Mouse (Mus musculus) embryonic fibroblast, embryonic 13.5 days (primary cell): ENCODE measurements around the gene Acot8. TPM values are rescaled to one million over a fixed set of nuclear protein-coding genes. Genes with fewer than 3 reads are reported as not detected.

Experiments
- H3K27ac ChIP-seq: 2 replicates; pipeline ENCODE4 v1.5.1; 2012; ENCODE audit warnings: low read length, control low read depth, inconsistent platforms; ENCODE audit not compliant: insufficient read depth
- H3K4me1 ChIP-seq: 2 replicates; pipeline ENCODE4 v1.6.1; 2011; ENCODE audit warnings: low read length; ENCODE audit not compliant: control insufficient read depth, insufficient read depth
- H3K4me3 ChIP-seq: 2 replicates; pipeline ENCODE4 v1.5.1; 2011; ENCODE audit warnings: mild to moderate bottlenecking, control low read depth, low read length; ENCODE audit not compliant: insufficient read depth
- CTCF ChIP-seq: IDR thresholded peaks from 2 replicates; pipeline ENCODE4 v1.5.1; 2011; ENCODE audit warnings: mild to moderate bottlenecking, control low read depth, low read length, moderate library complexity, borderline replicate concordance; ENCODE audit not compliant: insufficient read depth
- POLR2A ChIP-seq: IDR thresholded peaks from 2 replicates; pipeline ENCODE4 v1.6.1; 2011; ENCODE audit warnings: low read depth, mild to moderate bottlenecking, control low read depth, low read length, moderate library complexity
- polyA plus RNA-seq: library from polyadenylated mRNA; stranded (reverse); fragments of >200 nt; gene quantifications from 2 replicates; pipeline ENCODE4 v1.2.4, GENCODE M21; 2011; ENCODE audit warnings: low read depth; ENCODE audit not compliant: missing spikeins, insufficient read length

Gene Acot8
- polyA plus RNA-seq, 1 experiment, result 12.1 TPM

DNA sequence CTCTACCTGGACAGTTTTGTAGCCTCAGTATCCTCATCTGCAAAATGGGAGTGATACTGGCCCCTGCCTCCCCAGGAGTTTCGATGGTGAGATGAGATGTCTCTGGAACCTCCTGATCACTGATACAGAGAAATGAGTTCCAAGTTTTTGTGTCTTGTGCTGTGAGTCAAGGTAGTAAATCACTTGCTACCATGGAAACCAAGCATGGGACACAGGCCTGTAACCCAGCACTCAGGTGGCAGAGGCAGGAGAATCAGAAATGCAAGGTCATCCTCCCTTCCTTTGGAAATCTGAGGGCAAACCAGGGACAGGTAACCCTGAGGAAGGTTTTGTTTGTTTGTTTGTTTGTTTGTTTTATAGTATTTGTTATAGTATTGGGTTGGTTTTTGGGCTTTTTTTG, 24.4 kb upstream of the Acot8 start:
- H3K27ac ChIP-seq, result no peak overlapping the region
- no peak overlapping the region for H3K4me3 ChIP-seq
- TF ChIP-seq CTCF (no peak), POLR2A (no peak)
- no peaks in the 10 kb centered on the region for H3K4me1 ChIP-seq

DNA sequence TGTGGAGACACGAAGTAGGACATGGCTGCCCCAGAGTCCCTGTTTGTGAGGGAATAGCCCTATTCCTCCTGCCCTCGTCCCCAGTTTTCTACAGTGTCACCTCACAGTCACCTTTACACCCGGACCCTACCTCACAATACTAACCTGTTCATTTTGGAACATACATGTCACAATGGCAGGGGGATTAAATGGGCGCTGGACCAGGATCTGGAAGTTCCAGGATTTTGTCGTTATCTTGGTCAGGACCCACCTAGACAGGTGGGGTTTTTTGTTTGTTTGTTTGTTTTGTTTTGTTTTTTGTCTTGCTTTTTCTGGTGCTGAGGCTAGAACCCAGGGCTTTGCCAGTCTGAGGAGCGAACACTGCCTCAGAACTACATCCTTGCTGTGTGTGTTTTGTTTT, 23.8 kb upstream of the Acot8 start, which contains the start of gene Spata25:
Spata25 (minus strand) TSS at position 101 of the 400 bp plus-strand sequence.
- H3K4me1 ChIP-seq, result no peaks in the 10 kb centered on the region
- no peak within 1 kb of the TSS for H3K4me3 ChIP-seq
- no peak within 1 kb of the TSS for H3K27ac ChIP-seq
- TF ChIP-seq POLR2A, result no peak

DNA sequence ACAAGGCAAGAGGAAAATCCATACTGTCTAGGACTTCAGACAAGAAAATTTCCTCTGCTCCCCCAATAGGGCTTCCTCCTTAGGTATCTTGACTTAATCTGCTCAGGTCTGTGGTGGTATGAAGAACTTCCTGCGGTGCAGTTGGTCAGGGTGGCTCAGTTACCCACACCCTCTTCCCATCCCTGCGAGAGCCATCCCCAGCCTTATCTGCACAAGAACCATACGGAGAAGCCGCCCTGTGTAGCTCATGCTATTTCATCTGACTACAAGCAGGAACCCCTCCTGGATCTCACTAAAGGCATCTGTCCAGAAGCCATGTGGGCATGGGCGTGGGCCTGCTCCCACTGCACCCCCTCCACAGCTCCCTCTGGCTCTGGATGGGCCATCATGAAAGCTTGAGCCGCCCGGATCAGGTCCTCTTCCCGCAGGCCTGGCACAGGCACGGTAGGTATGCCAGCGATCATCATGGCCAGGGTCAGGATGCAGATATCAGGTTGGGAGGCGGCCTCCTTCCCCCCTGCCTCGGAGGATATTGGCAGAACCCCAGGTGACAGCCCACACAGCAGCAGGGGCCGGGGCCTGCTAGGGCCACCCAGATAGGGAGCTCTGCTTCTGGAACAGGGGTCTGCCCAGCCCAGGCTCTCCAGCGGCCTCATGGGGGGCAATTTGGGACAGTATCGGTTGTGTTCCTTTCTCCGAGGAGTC, 22.6 kb upstream of the Acot8 start:
- Histone ChIP-seq H3K4me1 (no peaks in the 10 kb centered on the region), H3K27ac (no peak overlapping the region), H3K4me3 (no peak overlapping the region)
- TF ChIP-seq CTCF (no peak), POLR2A (no peak)

DNA sequence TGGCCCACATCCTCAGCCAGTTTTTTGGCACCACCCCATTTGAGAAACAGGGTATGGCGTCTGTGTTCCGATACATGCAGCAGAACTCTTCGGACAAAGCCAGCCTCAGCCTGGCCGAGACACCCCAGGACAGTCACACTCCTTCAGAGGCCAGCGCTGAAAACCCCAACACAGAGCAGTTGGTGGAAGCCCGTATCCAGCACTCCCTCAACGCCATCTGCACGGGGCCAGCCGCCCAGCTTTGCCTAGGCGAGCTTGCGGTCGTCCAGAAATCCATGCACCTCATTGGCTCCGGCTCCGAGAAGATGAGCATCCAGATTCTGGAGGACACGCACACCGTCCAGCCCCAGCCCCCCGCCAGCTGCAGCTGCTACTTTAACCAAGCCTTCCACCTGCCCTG, 20.8 kb upstream of the Acot8 start:
- no peak overlapping the region for H3K4me3 ChIP-seq
- H3K4me1 ChIP-seq, result no peaks in the 10 kb centered on the region
- no peak for TF ChIP-seq POLR2A
- TF ChIP-seq CTCF, result no peak
- no peak overlapping the region for H3K27ac ChIP-seq

DNA sequence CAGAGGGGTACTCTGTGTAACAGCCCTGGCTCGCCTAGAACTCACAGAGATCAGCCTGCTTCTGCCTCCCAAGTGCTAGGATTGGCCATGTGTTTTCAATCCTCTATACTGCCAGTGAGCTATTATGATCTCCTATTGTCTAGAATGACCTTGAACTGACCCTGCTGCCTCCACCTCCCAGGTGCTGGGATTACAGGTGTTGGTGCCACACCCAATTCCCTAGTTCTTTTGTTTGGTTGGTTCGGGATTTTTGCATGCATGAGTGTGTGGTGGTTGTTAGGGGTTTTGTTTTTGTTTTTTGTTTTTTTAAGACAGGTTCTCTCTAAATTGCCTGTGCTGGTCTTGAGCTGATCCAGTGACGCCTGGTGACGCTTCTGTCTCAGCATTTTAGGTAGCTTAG, 19.3 kb upstream of the Acot8 start:
- no peak for TF ChIP-seq POLR2A
- H3K4me1 ChIP-seq, result no peaks in the 10 kb centered on the region
- no peak overlapping the region for H3K27ac ChIP-seq
- H3K4me3 ChIP-seq, result no peak overlapping the region

DNA sequence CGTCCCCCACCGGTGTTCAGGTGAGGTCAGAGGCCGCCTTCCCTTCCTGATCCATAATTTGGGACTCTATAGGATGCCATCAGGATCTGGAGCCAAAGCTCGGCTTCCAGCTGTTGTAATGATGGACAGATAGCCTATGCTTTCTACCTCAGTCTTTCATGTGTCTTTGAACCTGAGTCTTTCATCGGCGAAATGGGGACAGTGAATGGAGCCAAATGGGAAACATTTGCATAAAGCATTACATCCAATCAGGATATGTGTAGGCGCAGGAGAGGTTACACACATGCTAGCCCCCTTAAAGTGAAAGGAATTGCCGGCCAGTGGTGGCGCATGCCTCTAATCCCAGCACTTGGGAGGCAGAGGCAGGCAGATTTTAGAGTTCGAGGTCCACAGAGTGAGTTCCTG, 18.5 kb upstream of the Acot8 start:
- Histone ChIP-seq H3K4me1 (no peaks in the 10 kb centered on the region), H3K4me3 (peak overlapping the region; percentile 77), H3K27ac (peak overlapping the region; percentile 38)
- TF ChIP-seq CTCF (no peak), POLR2A (no peak)

DNA sequence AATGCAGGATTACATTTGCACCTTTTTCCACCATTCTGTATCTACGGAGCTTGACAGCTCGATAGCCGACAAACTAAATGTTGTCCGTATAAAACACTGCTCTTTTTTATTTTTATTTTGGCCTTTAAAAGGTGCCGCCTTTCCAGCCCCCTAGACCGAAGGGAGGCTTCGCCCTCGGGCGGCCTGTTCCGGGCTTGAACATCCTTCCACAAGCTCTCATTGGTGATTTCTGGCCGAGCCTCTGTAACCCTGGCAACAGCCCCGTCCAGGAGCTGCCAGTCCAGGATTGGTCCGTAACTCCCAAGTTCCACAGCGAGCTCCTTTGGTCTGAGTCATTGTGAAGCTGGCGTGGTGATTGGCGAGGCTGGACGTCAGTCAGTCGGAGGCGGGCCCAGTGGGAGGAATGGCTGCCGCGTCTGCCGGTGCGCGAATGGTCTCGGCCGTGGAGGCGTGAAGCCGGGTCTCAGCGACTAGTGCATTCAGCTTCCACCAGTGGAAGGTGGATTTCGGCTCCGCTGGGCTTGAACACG, 18.0 kb upstream of the Acot8 start, which contains the start of gene Zswim1:
Zswim1 (plus strand) TSS at position 51 of the 530 bp plus-strand sequence.
- peak within 1 kb of the TSS; percentile 38 for H3K27ac ChIP-seq
- no peaks in the 10 kb centered on the region for H3K4me1 ChIP-seq
- peak within 1 kb of the TSS; percentile 77 for H3K4me3 ChIP-seq
- TF ChIP-seq CTCF (no peak), POLR2A (peak; percentile 91)

DNA sequence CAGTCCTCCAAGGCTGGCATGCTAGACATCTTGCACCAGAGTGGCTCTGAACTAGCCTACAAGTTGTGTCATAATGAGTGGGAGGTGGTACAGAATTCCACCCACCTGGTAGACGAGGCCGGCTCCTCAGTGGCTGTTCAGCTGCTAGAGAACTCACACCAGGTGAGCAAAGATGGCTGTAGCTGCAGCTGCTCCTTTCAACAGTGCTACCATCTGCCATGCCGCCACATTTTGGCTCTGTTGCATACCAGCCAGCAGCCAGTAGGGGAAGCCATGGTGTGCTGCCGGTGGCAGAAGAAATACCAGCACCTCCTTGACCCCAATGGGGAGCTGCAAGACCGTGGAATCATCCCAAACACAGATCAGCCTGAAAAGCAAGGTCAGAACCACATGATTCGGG, 16.4 kb upstream of the Acot8 start:
- TF ChIP-seq CTCF (no peak), POLR2A (no peak)
- Histone ChIP-seq H3K4me1 (peaks cover 7% of the 10 kb centered on the region), H3K4me3 (no peak overlapping the region), H3K27ac (no peak overlapping the region)

DNA sequence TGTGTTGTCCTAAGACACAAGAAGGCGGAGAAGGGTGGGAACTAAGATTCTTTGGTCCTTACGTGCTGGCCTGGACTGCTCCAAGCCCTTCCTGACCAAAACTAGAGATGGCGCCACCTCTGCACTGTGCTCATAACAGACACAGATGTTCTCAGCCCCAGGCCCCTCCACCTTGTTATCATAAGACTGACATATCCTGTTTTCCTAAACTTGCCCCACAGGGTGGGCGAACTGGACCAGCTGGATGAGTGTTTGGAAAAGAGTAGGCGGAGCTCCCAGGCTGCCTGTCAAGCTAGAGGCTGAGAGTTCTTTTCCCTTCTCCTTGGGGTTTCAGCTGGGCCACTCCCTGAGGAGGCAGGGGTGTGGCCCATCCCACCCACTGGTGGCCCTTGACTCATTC, 13.0 kb upstream of the Acot8 start:
- H3K27ac ChIP-seq, result no peak overlapping the region
- peaks cover 7% of the 10 kb centered on the region for H3K4me1 ChIP-seq
- no peak for TF ChIP-seq CTCF
- TF ChIP-seq POLR2A, result no peak
- no peak overlapping the region for H3K4me3 ChIP-seq

DNA sequence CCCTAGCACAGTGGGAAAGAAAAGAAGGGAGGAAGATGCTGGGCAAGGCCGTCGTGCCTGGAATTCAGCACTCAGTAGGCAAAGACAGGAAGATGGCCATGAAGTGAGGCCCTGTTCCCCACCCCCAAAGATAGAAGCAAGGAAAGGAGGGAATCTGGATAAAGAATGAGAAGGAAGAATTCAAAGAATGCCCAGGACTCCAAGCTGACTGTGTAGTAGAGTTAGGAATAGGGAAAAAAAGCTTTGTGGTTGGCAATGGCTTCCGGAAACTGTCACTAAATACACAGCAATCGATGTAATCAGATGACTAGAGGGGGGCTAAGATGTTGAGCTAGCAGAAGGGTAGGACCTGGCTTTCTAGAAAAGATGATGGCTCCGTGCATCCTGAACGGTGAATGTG, 12.5 kb upstream of the Acot8 start:
- Histone ChIP-seq H3K4me3 (no peak overlapping the region), H3K27ac (no peak overlapping the region), H3K4me1 (peaks cover 7% of the 10 kb centered on the region)
- TF ChIP-seq POLR2A (no peak), CTCF (no peak)

DNA sequence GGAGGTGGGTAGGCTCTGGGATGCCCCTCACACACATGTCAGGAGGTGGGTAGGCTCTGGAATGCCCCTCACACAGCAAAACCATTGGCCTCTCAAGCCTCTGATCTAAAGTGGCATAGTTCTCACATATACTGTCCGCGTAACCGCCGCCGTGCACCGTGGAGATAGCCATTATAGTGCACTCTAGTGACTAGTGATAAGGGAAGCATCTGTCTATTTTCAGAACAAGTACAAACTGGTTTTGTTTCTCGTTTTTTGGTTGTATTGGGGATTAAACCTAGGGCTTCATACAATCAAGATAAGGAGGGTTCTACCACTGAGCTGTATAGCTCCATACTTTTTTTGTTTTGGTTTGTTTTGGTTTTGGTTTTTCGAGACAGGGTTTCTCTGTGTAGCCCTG, 11.1 kb upstream of the Acot8 start:
- Histone ChIP-seq H3K27ac (no peak overlapping the region), H3K4me3 (no peak overlapping the region), H3K4me1 (peaks cover 7% of the 10 kb centered on the region)
- no peak for TF ChIP-seq CTCF
- TF ChIP-seq POLR2A, result no peak
